In the genomic region with DNA sequence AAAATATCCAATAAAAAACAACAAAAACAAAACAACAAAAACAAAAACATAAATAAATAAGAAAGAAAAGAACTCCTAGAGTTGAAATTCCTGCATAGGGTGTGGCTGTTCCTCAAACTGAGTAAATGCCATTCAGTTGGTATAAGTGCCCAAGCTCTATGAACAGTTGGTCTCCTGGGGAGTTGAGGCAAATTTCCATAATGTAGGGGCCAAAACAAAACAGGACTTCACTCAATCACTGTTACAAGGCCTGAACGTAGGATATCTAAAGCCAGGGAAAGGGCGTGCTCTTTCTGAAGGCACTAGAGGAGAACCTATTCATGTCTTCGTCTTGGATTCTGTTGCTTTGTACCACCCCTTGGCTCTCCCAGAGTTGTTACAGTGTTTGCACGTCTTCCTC, we compare ENCODE assay signal across 21 mouse cellular contexts.
DNase-seq lines count a peak whose midpoint lies in the region; TF ChIP-seq lines count a peak whose summit lies in the region.
"Had no signal": no experiment of that assay in that cellular context is flagged by ENCODE, and none has a peak within 500 bp of the region (broad histone marks: within the 10 kb centered on the region; RNA-seq: fewer than 3 reads in every experiment).

No protein-coding gene starts in this region.

- in situ Hi-C loops in ES-E14 (cut with MboI; ENCODE audit: low sequenced_read_pairs in 2 of 2, unreplicated experiment in 2 of 2), result no loop called here

- no peaks in the 10 kb centered on the region for H3K36me3 ChIP-seq in ES-E14 (ENCODE audit: control insufficient read depth, insufficient read depth, low read length, poor library complexity, severe bottlenecking)
- H3K36me3 ChIP-seq: embryonic facial prominence, embryonic 13.5 days; embryonic facial prominence, embryonic 15.5 days; forebrain, embryonic 10.5 days; forebrain, embryonic 12.5 days had no signal

- no peak overlapping the region for H3K4me3 ChIP-seq in ES-E14 (ENCODE audit: insufficient read depth in 1 of 2, low read depth in 1 of 2, low read length in 2 of 2, poor library complexity in 1 of 2, severe bottlenecking in 1 of 2)
- H3K4me3 ChIP-seq: embryonic facial prominence, embryonic 13.5 days; embryonic facial prominence, embryonic 15.5 days; erythroblast, embryonic 14.5 days; forebrain, embryonic 10.5 days; forebrain, embryonic 12.5 days had no signal

- no peak overlapping the region for H3K9ac ChIP-seq in ES-E14 (ENCODE audit: insufficient read depth, low read depth, low read length, poor library complexity, severe bottlenecking)
- H3K9ac ChIP-seq: embryonic facial prominence, embryonic 13.5 days; embryonic facial prominence, embryonic 15.5 days; forebrain, embryonic 12.5 days; forebrain, postnatal 0 days had no signal

- DNase-seq in 3T3-L1 (ENCODE audit: low read depth, low spot score) (peak; percentile 14), ES-E14 (ENCODE audit: low read depth, low spot score) (peak; percentile 6), ZHBTc4 (ENCODE audit: low read depth, low spot score) (peak; percentile 44)
- DNase-seq in thymus, postnatal 36 days, result no peak
- DNase-seq in kidney, adult 9 months, result no peak
- DNase-seq: adrenal gland, adult 2 months; adrenal gland, postnatal 10 days; adrenal gland, postnatal 25 days; cerebellum, adult 11 months; cerebellum, adult 18-20 months; cerebellum, adult 8-10 months; cerebellum, adult 9-11 months; cerebellum, postnatal 14 days; cerebellum, postnatal 36 days; embryo, embryonic 11 days; forebrain, postnatal 0 days had no signal

- H3K9me3 ChIP-seq in ES-E14 (ENCODE audit: control insufficient read depth, insufficient read depth, low read depth, low read length), result no peaks in the 10 kb centered on the region
- H3K9me3 ChIP-seq: embryonic facial prominence, embryonic 13.5 days; embryonic facial prominence, embryonic 15.5 days; forebrain, embryonic 10.5 days; forebrain, embryonic 12.5 days had no signal

- peaks cover 0 to 4% of the 10 kb centered on the region in 2 experiments; a peak in 1 of 4 replicates for H3K4me1 ChIP-seq in ES-E14 (ENCODE audit: control insufficient read depth in 2 of 2, insufficient read depth in 2 of 2, low read length in 2 of 2, poor library complexity in 1 of 2)
- H3K4me1 ChIP-seq: embryonic facial prominence, embryonic 13.5 days; forebrain, embryonic 10.5 days; forebrain, embryonic 12.5 days had no signal

- no peak overlapping the region for H3K27ac ChIP-seq in ES-E14 (ENCODE audit: insufficient read depth, low read depth, low read length, poor library complexity, severe bottlenecking)
- H3K27ac ChIP-seq: embryonic facial prominence, embryonic 13.5 days; embryonic facial prominence, embryonic 15.5 days; forebrain, embryonic 10.5 days; forebrain, embryonic 12.5 days had no signal

TF ChIP-seq in ES-E14, 5 proteins besides CTCF, POLR2A, EP300 and RAD21:
- TF ChIP-seq ZC3H11A (IDR thresholded peaks at IDR 0.05; ENCODE audit: borderline replicate concordance, low read depth, low read length), result no peak
- TF ChIP-seq HCFC1 (IDR thresholded peaks at IDR 0.05; ENCODE audit: borderline replicate concordance, insufficient read depth, low read length), result no peak
- TF ChIP-seq MAFK (IDR thresholded peaks at IDR 0.05; ENCODE audit: insufficient read depth, low read depth, low read length), result no peak
- no peak for TF ChIP-seq ZNF384 (IDR thresholded peaks at IDR 0.05; ENCODE audit: low read depth, low read length)
- no peak for TF ChIP-seq CHD2 (IDR thresholded peaks at IDR 0.05; ENCODE audit: low read depth, low read length)

Comparison
In these comparisons a context has a peak if more than half of its experiments do, and no peak if none do; other contexts are left out.
1. DNase-seq: peak in 3T3-L1 (single experiment), ES-E14 (single experiment) and ZHBTc4 (single experiment); none in thymus, postnatal 36 days (0 of 2) and kidney, adult 9 months (single experiment).